Mouse (Mus musculus): Measurements from ENCODE around the gene Kmt2d. TPM values are rescaled to one million over a fixed set of nuclear protein-coding genes. Genes with fewer than 3 reads are reported as not detected.
A peak's percentile ranks its signal among the peaks of the same experiment; 100 is the strongest.

The Kmt2d gene
- polyA plus RNA-seq, 1 experiment: 11.9 TPM

- Histone ChIP-seq H3K27me3 (replicated peaks) (peaks cover 96% of the 10 kb centered on the region), H3K4me3 (replicated peaks) (peak overlapping the region; percentile 64), H3K36me3 (replicated peaks; ENCODE audit: low read length) (no peaks in the 10 kb centered on the region), H3K4me1 (peaks cover 66% of the 10 kb centered on the region), H3K9me3 (peaks cover 14% of the 10 kb centered on the region; the same call in 1 of the 2 replicates)
- TF ChIP-seq FLI1 (IDR thresholded peaks at IDR 0.05; ENCODE audit: low read length) (no peak), GATA1 (IDR thresholded peaks at IDR 0.05; ENCODE audit: borderline replicate concordance, low read length) (no peak)
Observed at GRCm38 (mm10) chr15:98791771-98792170, 79.2 kb downstream of the Kmt2d start.

- peaks cover 60% of the 10 kb centered on the region for H3K4me1 ChIP-seq
- no peaks in the 10 kb centered on the region for H3K36me3 ChIP-seq (replicated peaks; ENCODE audit: low read length)
- H3K9me3 ChIP-seq: peaks cover 14% of the 10 kb centered on the region; the same call in 1 of the 2 replicates
- TF ChIP-seq FLI1 (IDR thresholded peaks at IDR 0.05; ENCODE audit: low read length): no peak
- peak overlapping the region; percentile 85 for H3K4me3 ChIP-seq (replicated peaks)
- H3K27me3 ChIP-seq (replicated peaks): peaks cover 96% of the 10 kb centered on the region
Observed at GRCm38 (mm10) chr15:98791221-98791620, 79.8 kb downstream of the Kmt2d start.

GRCm38 (mm10) chr15:98790761-98791160 lies 80.2 kb downstream of the Kmt2d start:
- TF ChIP-seq FLI1 (IDR thresholded peaks at IDR 0.05; ENCODE audit: low read length): no peak
- TF ChIP-seq GATA1 (IDR thresholded peaks at IDR 0.05; ENCODE audit: borderline replicate concordance, low read length): no peak
- Histone ChIP-seq H3K4me3 (replicated peaks) (peak overlapping the region; percentile 85), H3K36me3 (replicated peaks; ENCODE audit: low read length) (no peaks in the 10 kb centered on the region), H3K27me3 (replicated peaks) (peaks cover 93% of the 10 kb centered on the region), H3K9me3 (peaks cover 16% of the 10 kb centered on the region), H3K4me1 (peaks cover 59% of the 10 kb centered on the region)

- H3K27me3 ChIP-seq (replicated peaks): peaks cover 91% of the 10 kb centered on the region
- peaks cover 17% of the 10 kb centered on the region for H3K9me3 ChIP-seq
- H3K4me1 ChIP-seq: peaks cover 56% of the 10 kb centered on the region
- H3K36me3 ChIP-seq (replicated peaks; ENCODE audit: low read length): no peaks in the 10 kb centered on the region
- TF ChIP-seq GATA1 (IDR thresholded peaks at IDR 0.05; ENCODE audit: borderline replicate concordance, low read length): no peak
- no peak for TF ChIP-seq FLI1 (IDR thresholded peaks at IDR 0.05; ENCODE audit: low read length)
- peak within 1 kb of the TSS; percentile 85 for H3K4me3 ChIP-seq (replicated peaks)
Observed at GRCm38 (mm10) chr15:98789661-98790535, 81.1 kb downstream of the Kmt2d start, which contains the start of gene Wnt1. Gene Wnt1, plus strand, starts transcription at chr15:98789857.

GRCm38 (mm10) chr15:98788972-98789660 lies 81.9 kb downstream of the Kmt2d start:
- Histone ChIP-seq H3K4me1 (peaks cover 55% of the 10 kb centered on the region), H3K27me3 (replicated peaks) (peaks cover 90% of the 10 kb centered on the region), H3K36me3 (replicated peaks; ENCODE audit: low read length) (no peaks in the 10 kb centered on the region), H3K9me3 (peaks cover 17% of the 10 kb centered on the region), H3K4me3 (replicated peaks) (peak overlapping the region; percentile 73)
- TF ChIP-seq GATA1 (IDR thresholded peaks at IDR 0.05; ENCODE audit: borderline replicate concordance, low read length): no peak
- TF ChIP-seq FLI1 (IDR thresholded peaks at IDR 0.05; ENCODE audit: low read length): no peak

- H3K27me3 ChIP-seq (replicated peaks): peaks cover 80% of the 10 kb centered on the region
- no peaks in the 10 kb centered on the region for H3K36me3 ChIP-seq (replicated peaks; ENCODE audit: low read length)
- peaks cover 44% of the 10 kb centered on the region for H3K4me1 ChIP-seq
- TF ChIP-seq GATA1 (IDR thresholded peaks at IDR 0.05; ENCODE audit: borderline replicate concordance, low read length): no peak
- no peak for TF ChIP-seq FLI1 (IDR thresholded peaks at IDR 0.05; ENCODE audit: low read length)
- H3K4me3 ChIP-seq (replicated peaks): no peak overlapping the region
- peaks cover 16% of the 10 kb centered on the region for H3K9me3 ChIP-seq
Observed at GRCm38 (mm10) chr15:98787930-98788329, 83.1 kb downstream of the Kmt2d start.

- Histone ChIP-seq H3K4me1 (peaks cover 22% of the 10 kb centered on the region), H3K36me3 (replicated peaks; ENCODE audit: low read length) (no peaks in the 10 kb centered on the region), H3K9me3 (peaks cover 7% of the 10 kb centered on the region), H3K4me3 (replicated peaks) (no peak overlapping the region), H3K27me3 (replicated peaks) (peaks cover 76% of the 10 kb centered on the region)
- no peak for TF ChIP-seq GATA1 (IDR thresholded peaks at IDR 0.05; ENCODE audit: borderline replicate concordance, low read length)
- TF ChIP-seq FLI1 (IDR thresholded peaks at IDR 0.05; ENCODE audit: low read length): no peak
Observed at GRCm38 (mm10) chr15:98785744-98786143, 85.3 kb downstream of the Kmt2d start.

Other genes with a start within 250 kb of the Kmt2d start
- 0.46 TPM in 1 of 2 replicates, not detected in the other for gene Cacnb3, start 240.4 kb downstream of the Kmt2d start, polyA plus RNA-seq (2012; ENCODE audit: insufficient read depth, low replicate concordance)
- 49.7 and 71.3 TPM in 2 replicates for gene Ddx23, start 208.3 kb downstream of the Kmt2d start, polyA plus RNA-seq (2012; ENCODE audit: insufficient read depth, low replicate concordance)
- 1.2 TPM in 1 of 2 replicates, not detected in the other for gene Rnd1, start 193.7 kb downstream of the Kmt2d start, polyA plus RNA-seq (2012; ENCODE audit: insufficient read depth, low replicate concordance)
- not detected in 2 replicates for gene Ccdc65, start 163.0 kb downstream of the Kmt2d start, polyA plus RNA-seq (2012; ENCODE audit: insufficient read depth, low replicate concordance)
- gene Fkbp11, start 143.0 kb downstream of the Kmt2d start, polyA plus RNA-seq (2012; ENCODE audit: insufficient read depth, low replicate concordance): 9.6 and 18.2 TPM in 2 replicates
- 7.0 and 17.8 TPM in 2 replicates for gene Arf3, start 108.0 kb downstream of the Kmt2d start, polyA plus RNA-seq (2012; ENCODE audit: insufficient read depth, low replicate concordance)
- not detected in 2 replicates for gene Wnt10b, start 93.1 kb downstream of the Kmt2d start, polyA plus RNA-seq (2012; ENCODE audit: insufficient read depth, low replicate concordance)
- not detected in 2 replicates for gene Wnt1, start 81.3 kb downstream of the Kmt2d start, polyA plus RNA-seq (2012; ENCODE audit: insufficient read depth, low replicate concordance)
- gene Ddn, start 61.7 kb downstream of the Kmt2d start, polyA plus RNA-seq (2012; ENCODE audit: insufficient read depth, low replicate concordance): 0.32 and 0.73 TPM in 2 replicates
- 237 and 264 TPM in 2 replicates for gene Prkag1, start 39.7 kb downstream of the Kmt2d start, polyA plus RNA-seq (2012; ENCODE audit: insufficient read depth, low replicate concordance)
- 0.19 TPM in 1 of 2 replicates, not detected in the other for gene Rhebl1, start 23.3 kb upstream of the Kmt2d start, polyA plus RNA-seq (2012; ENCODE audit: insufficient read depth, low replicate concordance)
- gene Dhh, start 27.3 kb upstream of the Kmt2d start, polyA plus RNA-seq (2012; ENCODE audit: insufficient read depth, low replicate concordance): not detected in 2 replicates
- gene Lmbr1l, start 47.0 kb upstream of the Kmt2d start, polyA plus RNA-seq (2012; ENCODE audit: insufficient read depth, low replicate concordance): 0.87 and 4.8 TPM in 2 replicates
- 19.4 and 182 TPM in 2 replicates for gene Tuba1b, start 63.4 kb upstream of the Kmt2d start, polyA plus RNA-seq (2012; ENCODE audit: insufficient read depth, low replicate concordance)
- gene Gm49450, start 82.3 kb upstream of the Kmt2d start, polyA plus RNA-seq (2012; ENCODE audit: insufficient read depth, low replicate concordance): 2.5 and 169 TPM in 2 replicates
- gene Tuba1a, start 82.5 kb upstream of the Kmt2d start, polyA plus RNA-seq (2012; ENCODE audit: insufficient read depth, low replicate concordance): 40.3 and 115 TPM in 2 replicates
- 62.0 and 103 TPM in 2 replicates for gene Tuba1c, start 158.7 kb upstream of the Kmt2d start, polyA plus RNA-seq (2012; ENCODE audit: insufficient read depth, low replicate concordance)
- gene Prph, start 184.0 kb upstream of the Kmt2d start, polyA plus RNA-seq (2012; ENCODE audit: insufficient read depth, low replicate concordance): not detected in 2 replicates
- 27.8 and 75.4 TPM in 2 replicates for gene Troap, start 203.4 kb upstream of the Kmt2d start, polyA plus RNA-seq (2012; ENCODE audit: insufficient read depth, low replicate concordance)
- gene C1ql4, start 216.6 kb upstream of the Kmt2d start, polyA plus RNA-seq (2012; ENCODE audit: insufficient read depth, low replicate concordance): not detected in 2 replicates
- gene Dnajc22, start 222.0 kb upstream of the Kmt2d start, polyA plus RNA-seq (2012; ENCODE audit: insufficient read depth, low replicate concordance): not detected in 2 replicates

Data from megakaryocyte, embryonic 14.5 days (primary cell).